In genomic region chr14:47181497-47182290, GRCm38 (mm10) we compare ENCODE assay signal across 9 mouse cellular contexts. TPM values are rescaled to one million over a fixed set of nuclear protein-coding genes. Genes with fewer than 3 reads are reported as not detected.
DNase-seq lines count a peak whose midpoint lies in the region; ATAC-seq and TF ChIP-seq lines count a peak whose summit lies in the region.
"Had no signal": no experiment of that assay in that cellular context is flagged by ENCODE, and none has a peak within 500 bp of the region (broad histone marks: within the 10 kb centered on the region; RNA-seq: fewer than 3 reads in every experiment).

No protein-coding gene starts in this region.

- peak; percentile 73 for DNase-seq in heart, adult 8-10 months (ENCODE audit: low spot score)
- no peak for DNase-seq in heart, embryonic 10.5 days (ENCODE audit: low spot score)
- peak; percentile 68 for DNase-seq in CD4-positive, CD25-positive, alpha-beta regulatory T cell, adult 2 months (ENCODE audit: low read depth, low spot score)
- DNase-seq in adrenal gland, postnatal 10 days: peak; percentile 73
- DNase-seq in kidney, postnatal 10 days: peak; percentile 79
- peak; percentile 82 for DNase-seq in lung, postnatal 14 days
- DNase-seq in stomach, postnatal 0 days (ENCODE audit: low spot score): peak; percentile 56

- H3K36me3 ChIP-seq in heart, embryonic 10.5 days: peaks cover 4% of the 10 kb centered on the region; the same call in 1 of the 2 replicates
- H3K36me3 ChIP-seq in stomach, postnatal 0 days (ENCODE audit: control insufficient read depth, insufficient read depth, low read length): no peaks in the 10 kb centered on the region
- H3K36me3 ChIP-seq: neural tube, embryonic 12.5 days had no signal

- TF ChIP-seq EP300 in stomach, postnatal 0 days (optimal IDR thresholded peaks at IDR 0.05): no peak

- peak; percentile 65 for ATAC-seq in erythroid progenitor cell, adult 5-6 weeks (replicated peaks; ENCODE audit: low FRiP score, poor library complexity, severe bottlenecking)
- ATAC-seq in stomach, postnatal 0 days (ENCODE audit: low FRiP score, low TSS enrichment): no peak

- no peaks in the 10 kb centered on the region for H3K9me3 ChIP-seq in heart, embryonic 10.5 days
- H3K9me3 ChIP-seq in stomach, postnatal 0 days (ENCODE audit: control insufficient read depth, low read length): no peaks in the 10 kb centered on the region
- H3K9me3 ChIP-seq: neural tube, embryonic 12.5 days had no signal

- H3K4me3 ChIP-seq in heart, embryonic 10.5 days: no peak overlapping the region
- no peak overlapping the region for H3K4me3 ChIP-seq in stomach, postnatal 0 days (ENCODE audit: low read depth, low read length)
- H3K4me3 ChIP-seq: neural tube, embryonic 12.5 days had no signal

- H3K27ac ChIP-seq in heart, embryonic 10.5 days: no peak overlapping the region
- H3K27ac ChIP-seq in stomach, postnatal 0 days (replicated peaks): no peak overlapping the region
- H3K27ac ChIP-seq: neural tube, embryonic 12.5 days had no signal

- no peak overlapping the region for H3K9ac ChIP-seq in stomach, postnatal 0 days (ENCODE audit: low read length)
- H3K9ac ChIP-seq: neural tube, embryonic 12.5 days had no signal

- no peaks in the 10 kb centered on the region; the same call in 1 of the 2 replicates for H3K27me3 ChIP-seq in heart, embryonic 10.5 days (ENCODE audit: insufficient read depth, poor library complexity, severe bottlenecking)
- no peaks in the 10 kb centered on the region for H3K27me3 ChIP-seq in stomach, postnatal 0 days (ENCODE audit: control insufficient read depth, insufficient read depth, low read length)
- H3K27me3 ChIP-seq: neural tube, embryonic 12.5 days had no signal

- H3K4me1 ChIP-seq in heart, embryonic 10.5 days: peaks cover 5% of the 10 kb centered on the region; the same call in 1 of the 2 replicates
- no peaks in the 10 kb centered on the region; the same call in 1 of the 2 replicates for H3K4me1 ChIP-seq in stomach, postnatal 0 days (replicated peaks; ENCODE audit: control insufficient read depth, insufficient read depth)
- H3K4me1 ChIP-seq: neural tube, embryonic 12.5 days had no signal

- 64% methylated on average over 11 of the region's 11 CpGs for WGBS in heart, embryonic 10.5 days
- WGBS in stomach, postnatal 0 days: 58% methylated on average over 11 of the region's 11 CpGs

- peak; percentile 74 for TF ChIP-seq CTCF in stomach, postnatal 0 days (IDR thresholded peaks at IDR 0.05; ENCODE audit: low read depth)

- no peak overlapping the region for H3K4me2 ChIP-seq in stomach, postnatal 0 days (replicated peaks; ENCODE audit: low read depth)
- H3K4me2 ChIP-seq: neural tube, embryonic 12.5 days had no signal

RNA-seq across cellular contexts. Expression of gene Gch1, which starts 7.5 kb away (rescaled TPM):
- total RNA-seq in heart, adult 8-10 months (2022): 1 to 10 TPM; 5.5 to 6.8 (median 6.4) TPM
- 6.5 and 8.1 TPM in 2 replicates for polyA plus RNA-seq in heart, embryonic 10.5 days (2016; fragmentation: Nextera tagmentation; extraction: Ambion mirVana)
- total RNA-seq in adrenal gland, postnatal 10 days (2021): 10 to 100 TPM; 33.4 to 40.4 TPM
- 195 and 197 TPM in 2 replicates for total RNA-seq in erythroid progenitor cell, adult 5-6 weeks (2015; ENCODE audit: low replicate concordance)
- 146 and 154 TPM in 2 replicates for total RNA-seq in erythroid progenitor cell, adult 5-6 weeks (2017; ENCODE audit: low replicate concordance)
- 12.0 and 12.4 TPM in 2 replicates for polyA plus RNA-seq in stomach, postnatal 0 days (2015; fragmentation: Nextera tagmentation; extraction: Ambion mirVana)

Comparison
In these comparisons a context has a peak if more than half of its experiments do, and no peak if none do; other contexts are left out.
1. RNA of gene Gch1, which starts 7.5 kb away (total RNA-seq): 146 to 197 TPM in erythroid progenitor cell, adult 5-6 weeks and 33.4 to 40.4 TPM in adrenal gland, postnatal 10 days; 5.5 to 6.8 TPM in heart, adult 8-10 months; every median in the first group is over 4 times any median in the second.